Mouse (Mus musculus): ENCODE measurements around the gene Fbxw5.
"Not testable (repeated sequence)": the region's sequence is repeated elsewhere in the genome, so short reads cannot be mapped to it uniquely, and the experiment has no call there.

Fbxw5 gene

DNA sequence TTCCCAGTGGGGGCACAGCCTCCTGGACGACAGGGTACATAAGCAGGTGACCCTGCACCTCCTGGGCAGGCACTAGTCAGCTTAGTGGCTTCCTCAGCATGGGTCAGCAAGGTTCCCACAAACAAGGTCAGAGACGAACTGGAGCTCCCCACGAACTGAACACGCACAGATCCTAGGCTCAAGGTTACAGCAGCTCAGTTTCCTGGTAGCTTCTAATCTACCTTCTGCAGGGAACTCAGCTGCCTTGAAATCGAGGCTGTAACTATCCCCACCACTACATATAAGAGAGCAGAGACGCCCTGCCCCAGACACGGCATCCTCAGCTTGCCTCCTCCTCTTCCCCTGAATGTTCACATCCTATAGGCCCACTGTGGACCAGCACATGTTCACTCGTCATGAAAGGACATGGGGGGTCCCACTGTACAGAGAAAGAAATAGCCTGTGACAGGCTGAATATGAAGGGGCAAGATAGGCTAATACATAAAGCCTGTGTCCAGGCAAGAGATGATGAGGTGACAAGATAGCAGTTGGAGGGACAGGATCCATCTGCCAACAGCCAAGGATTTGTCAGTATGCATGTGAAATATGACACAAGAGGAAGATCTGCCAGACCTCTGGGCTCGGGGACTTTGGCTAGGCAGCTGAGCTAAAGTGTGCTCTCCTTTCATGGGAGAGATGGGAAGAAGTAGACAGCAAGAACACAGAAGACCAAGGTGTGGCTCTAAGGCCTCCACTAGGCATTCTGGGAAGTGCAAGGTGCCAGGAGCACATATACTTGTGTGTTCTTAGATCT is 26.2 kb downstream of the Fbxw5 start:
- DNase-seq = no peak

DNA sequence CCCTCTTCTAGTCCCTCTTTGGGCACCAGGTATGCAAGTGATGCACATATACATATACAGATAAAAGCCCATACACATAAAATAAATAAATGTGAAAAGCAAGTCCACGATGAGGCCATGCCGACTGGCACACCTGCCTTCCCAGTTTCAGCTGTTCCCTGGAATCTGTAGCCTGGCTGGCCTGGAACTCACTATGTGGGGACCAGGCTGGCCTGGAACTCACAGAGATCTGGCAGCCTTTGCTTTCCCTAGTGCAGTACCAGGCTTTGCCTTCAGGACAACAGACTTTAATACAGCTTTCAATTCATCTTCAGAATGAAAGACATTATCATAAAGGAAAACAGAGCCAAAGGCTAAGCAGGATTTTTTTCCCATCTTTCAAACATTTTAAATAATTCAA is 33.2 kb downstream of the Fbxw5 start:
- DNase-seq = no peak

DNA sequence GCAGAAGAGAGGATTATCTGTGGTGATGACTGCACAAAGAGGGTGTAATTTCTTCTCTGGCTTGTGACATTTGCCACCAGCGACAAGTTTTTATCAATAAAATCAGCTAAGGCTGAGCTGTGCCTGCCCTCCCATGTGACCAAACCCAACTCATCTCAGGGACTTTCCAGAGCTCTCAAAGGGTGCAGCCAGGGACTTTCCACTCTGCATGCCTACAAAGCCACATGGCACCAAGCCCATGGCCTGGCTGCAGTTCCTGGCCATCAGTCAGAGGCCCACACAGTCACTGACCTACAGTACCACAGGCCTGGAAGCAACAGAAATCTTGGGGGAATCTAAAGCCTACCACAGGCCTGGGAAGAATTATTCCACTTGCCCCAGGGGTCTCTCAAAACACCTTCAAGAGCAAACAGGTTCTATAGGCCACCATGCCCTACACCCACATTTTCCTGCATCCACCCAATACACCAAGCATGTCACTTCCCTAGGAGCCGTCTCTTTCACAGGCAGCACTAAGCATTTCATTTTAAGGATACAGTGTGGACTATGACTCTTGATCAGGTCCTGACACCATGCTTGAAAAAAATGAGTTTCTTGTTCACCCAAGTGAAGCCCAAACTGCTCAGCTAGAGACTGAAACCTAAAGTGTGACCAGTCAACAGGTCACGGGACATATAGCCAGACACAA is 33.8 kb downstream of the Fbxw5 start:
- peak; percentile 82 for DNase-seq

- DNase-seq = no peak
Measured at GRCm38 (mm10) chr2:25534866-25535182, 34.3 kb downstream of the Fbxw5 start.

DNA sequence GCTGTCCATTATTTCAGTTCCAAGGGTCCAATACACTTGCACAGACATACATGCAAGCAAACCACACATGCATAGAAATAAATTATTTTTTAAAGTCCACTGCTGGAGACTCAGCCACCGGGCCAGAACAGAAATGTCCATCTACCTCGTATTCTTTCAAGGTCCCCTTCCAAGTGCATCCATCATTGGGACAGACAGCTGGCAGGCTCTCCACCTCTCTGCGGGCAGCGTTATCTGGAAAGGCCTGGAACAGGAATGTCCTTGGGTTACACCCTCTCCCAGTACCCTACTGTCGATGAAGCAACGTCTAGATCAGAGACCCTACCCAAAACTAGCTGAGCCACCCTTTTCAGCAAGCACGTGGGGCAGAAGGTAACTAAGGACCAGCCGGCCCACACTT is 36.0 kb downstream of the Fbxw5 start:
- DNase-seq = no peak

DNA sequence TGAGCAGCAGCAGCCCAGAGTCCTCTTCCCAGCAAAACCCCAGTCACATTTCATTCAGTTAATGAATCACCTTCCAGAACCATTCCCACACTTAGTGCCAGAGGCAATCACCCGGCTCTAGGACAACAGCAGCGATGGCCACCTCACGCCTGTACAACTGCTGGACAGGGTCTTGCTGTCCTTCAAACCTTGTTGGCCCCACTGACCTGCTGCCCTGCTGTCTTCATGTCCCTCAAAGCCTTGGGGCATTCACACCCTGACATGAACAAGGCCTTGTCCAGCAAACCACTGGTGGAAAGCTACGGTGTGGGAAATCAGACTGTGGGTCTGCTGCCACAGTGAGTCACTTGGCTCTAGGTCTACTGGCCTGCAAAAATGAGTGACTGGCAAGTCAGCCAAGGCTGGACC is 40.0 kb downstream of the Fbxw5 start:
- no peak for DNase-seq

DNA sequence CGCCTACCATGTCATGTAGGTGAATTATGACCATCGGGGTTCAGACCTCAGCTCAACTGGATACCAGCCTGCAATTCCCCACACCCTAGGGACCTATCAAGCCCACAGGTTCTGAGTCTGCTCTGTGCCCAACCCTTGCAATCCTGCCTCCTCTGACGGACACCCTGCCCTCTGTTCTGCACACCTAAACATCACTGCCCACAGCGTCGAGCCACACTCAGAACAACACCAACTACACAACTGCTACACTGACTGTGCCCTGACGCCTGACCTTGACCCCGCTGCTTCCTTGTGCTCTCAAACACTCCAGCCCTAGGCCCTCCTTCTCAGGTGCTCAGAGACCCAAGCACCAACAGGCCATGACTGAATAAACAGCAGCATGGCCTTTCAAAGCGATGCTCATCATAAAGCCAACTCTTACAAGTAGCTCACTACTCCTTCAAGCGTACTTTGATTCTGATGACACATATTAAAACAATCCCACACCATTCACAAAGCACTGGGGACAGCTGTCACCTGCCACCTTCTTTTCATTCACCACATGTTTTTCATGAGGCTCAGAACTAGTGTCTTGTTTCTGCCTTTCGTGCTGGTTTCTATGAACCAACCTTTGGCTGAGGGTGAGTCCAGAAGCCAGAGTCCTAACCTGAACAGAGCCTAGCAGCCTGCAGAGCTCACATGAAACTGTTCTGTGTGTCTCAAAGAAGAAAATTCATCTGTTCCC is 41.3 kb downstream of the Fbxw5 start:
- no peak for DNase-seq

GRCm38 (mm10) chr2:25545996-25546810 is 45.7 kb downstream of the Fbxw5 start:
- peak; percentile 25 for DNase-seq

GRCm38 (mm10) chr2:25546811-25547491 is 46.4 kb downstream of the Fbxw5 start, which contains the start of gene Traf2:
Gene Traf2 (minus strand): TSS chr2:25546940.
- DNase-seq = peak; percentile 98

GRCm38 (mm10) chr2:25549021-25549991 is 48.8 kb downstream of the Fbxw5 start:
- peak; percentile 28 for DNase-seq

- DNase-seq = peak; percentile 67
Measured at GRCm38 (mm10) chr2:25551186-25551585, 50.6 kb downstream of the Fbxw5 start.

DNA sequence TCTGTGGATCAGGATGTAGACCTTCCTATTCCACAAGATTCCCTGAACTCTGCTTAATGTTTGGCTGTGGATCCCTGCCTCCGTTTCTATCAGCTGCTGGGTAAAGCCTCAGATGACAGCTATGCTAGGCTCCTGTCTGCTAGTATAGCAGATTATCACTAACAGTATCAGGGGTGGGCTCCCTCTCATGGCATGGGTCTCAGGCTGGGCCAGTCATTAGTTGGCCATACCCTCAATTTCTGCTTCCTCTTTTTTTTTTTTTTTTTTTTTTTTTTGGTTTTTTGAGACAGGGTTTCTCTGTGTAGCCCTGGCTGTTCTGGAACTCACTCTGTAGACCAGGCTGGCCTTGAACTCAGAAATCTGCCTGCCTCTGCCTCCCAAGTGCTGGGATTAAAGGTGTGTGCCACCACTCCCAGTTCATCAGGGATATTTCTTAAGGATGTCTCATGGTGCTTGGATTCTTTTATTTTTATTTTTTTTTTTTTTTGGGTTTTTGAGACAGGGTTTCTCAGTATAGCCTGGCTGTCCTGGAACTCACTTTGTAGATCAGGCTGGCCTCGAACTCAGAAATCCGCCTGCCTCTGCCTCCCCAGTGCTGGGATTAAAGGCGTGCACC is 52.7 kb downstream of the Fbxw5 start:
- not testable (repeated sequence) for DNase-seq
